Mouse (Mus musculus): ENCODE measurements at regions not wholly inside any gene's neighbourhood (a gene's known extent, or its start where the extent isn't known, plus 50 kb on each side); places are given as distances from the start of the nearest gene placed in this dataset.

DNA sequence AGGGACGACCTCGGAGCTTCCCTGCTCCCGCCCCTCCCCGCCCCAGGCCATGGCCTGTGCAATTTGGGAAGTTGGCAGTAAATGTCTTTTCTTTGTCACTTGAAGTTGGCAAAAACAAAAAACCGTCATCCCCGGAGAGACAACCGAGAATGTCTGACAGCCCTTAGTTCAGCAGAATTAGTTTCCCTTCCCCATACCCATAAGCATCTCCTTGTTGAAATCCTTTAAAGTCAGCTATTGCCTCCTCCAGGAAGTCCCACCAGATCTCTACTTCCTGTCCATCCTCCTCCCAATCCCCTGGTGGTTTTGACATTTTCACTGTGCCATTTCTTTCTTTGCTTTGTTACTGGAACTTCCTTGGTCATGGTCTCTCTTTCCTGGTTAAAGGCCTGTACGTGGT, 54.8 kb downstream of the Foxb1 start:
- no peak for DNase-seq (ENCODE audit: low spot score in 2 of 2)

DNA sequence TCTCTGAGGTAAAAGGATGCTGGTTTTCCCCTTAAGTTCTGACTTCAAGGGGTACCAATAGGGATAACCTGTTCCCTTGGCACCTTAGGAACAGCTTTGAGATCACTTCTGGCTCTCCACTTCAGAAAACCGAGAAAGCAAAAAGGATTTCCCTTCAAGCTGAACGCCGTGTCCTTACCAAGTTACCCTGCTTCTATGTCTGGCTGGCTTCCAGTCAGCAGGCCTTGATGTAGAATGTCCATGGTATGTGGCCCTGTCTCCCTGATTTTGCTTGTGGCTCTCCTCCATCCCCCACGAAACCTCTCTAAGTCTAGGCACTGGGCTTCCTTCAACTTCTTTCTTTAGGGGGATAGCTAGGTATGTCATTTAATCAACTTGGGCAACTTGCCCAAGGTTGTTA, 55.7 kb downstream of the Foxb1 start:
- DNase-seq (ENCODE audit: low spot score in 2 of 2) = no peak

DNA sequence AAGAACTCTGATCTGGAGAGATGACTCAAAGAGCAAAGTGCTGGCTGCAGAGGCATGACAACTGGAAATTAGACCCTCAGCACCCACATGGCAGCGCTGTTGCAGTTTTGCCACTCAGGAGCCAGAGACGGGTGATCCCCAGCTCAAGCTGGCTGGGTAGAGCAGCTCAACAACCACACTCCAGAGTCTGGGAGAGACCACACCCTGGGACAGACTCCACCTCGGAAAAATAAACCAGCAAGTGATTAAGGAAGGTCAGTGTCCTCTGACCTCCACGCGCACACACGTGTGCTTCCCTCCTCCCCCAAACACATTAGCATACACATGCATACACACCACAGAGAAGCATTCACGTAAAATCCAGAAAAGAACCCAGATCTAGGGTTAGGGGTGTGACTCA, 57.0 kb downstream of the Foxb1 start:
- DNase-seq (ENCODE audit: low spot score in 2 of 2) = no peak

DNA sequence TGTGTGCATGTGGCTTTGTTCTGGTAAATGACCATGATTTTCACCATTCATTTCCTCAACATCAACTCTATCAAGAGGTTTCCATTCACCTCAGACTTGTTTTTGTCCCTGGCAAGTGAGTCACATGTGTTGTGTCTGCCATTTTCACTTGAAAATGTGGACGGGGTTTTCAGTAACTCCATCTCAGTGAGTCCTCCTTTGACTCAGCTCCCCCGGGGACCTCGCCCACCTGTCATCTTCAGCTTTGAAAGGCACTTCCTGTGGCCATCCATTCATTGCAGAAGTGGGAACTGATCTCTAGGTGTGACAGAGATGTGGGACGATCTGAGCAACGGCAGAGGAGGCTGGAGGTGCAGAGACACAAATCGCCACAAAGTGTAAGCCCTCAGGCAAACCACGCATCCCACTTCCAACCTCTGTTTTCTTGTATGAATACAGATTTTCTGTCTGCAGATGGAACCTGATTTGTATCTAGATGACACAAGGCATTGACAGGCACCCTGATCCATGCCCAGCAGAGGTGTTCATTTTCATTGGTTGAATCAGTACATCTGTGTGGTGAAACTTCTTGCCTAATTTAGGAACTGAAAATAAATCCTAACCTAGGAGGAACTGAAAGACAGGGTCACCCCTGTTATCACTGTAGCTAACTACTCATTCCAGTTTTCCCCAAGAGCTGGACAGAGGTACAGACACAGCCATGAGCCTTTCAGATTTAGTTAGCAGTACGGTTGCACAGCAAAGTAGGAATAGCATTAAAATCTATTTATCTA, 58.4 kb downstream of the Foxb1 start:
- DNase-seq (ENCODE audit: low spot score in 2 of 2) = no peak

DNA sequence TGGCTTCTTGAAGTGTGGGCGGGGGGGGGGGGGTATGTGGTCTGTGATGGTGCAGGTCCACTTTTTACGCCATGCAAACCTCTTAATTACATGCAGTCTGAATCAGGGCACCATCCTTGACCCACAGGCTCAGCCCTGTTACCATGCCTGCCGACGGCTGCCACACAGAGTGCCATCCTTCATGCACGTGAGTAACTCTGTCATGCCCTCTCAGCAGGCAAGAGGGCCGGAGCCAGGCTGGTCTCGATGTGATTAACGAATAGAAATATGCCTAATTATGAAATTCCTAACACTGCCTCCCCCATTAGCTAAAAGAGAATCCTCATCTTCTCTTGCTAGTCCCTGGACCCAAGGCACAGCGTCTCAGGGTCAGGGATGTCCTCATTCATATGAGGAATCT, 60.0 kb downstream of the Foxb1 start:
- no peak for DNase-seq (ENCODE audit: low spot score in 2 of 2)

DNA sequence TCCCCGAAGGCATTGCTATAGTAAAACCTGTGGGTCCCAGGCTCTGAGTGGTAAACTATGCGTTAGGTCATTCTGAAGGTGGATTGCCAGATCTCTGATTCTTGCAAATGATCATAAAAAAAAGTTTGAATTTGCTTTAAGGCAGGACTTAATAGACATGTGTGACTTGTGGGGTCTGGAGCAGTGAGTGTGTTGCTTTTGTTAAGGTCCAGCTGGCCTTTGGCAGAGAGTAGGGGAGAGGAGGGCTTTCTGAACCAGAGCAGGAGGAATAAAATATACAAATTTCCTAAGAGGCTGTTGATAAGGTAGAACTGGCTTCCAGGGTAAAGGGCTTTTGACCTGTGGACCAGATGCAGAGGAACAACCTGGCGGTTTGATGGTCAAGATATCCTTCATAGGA, 69.0 kb downstream of the Foxb1 start:
- no peak for DNase-seq (ENCODE audit: low spot score in 2 of 2)

DNA sequence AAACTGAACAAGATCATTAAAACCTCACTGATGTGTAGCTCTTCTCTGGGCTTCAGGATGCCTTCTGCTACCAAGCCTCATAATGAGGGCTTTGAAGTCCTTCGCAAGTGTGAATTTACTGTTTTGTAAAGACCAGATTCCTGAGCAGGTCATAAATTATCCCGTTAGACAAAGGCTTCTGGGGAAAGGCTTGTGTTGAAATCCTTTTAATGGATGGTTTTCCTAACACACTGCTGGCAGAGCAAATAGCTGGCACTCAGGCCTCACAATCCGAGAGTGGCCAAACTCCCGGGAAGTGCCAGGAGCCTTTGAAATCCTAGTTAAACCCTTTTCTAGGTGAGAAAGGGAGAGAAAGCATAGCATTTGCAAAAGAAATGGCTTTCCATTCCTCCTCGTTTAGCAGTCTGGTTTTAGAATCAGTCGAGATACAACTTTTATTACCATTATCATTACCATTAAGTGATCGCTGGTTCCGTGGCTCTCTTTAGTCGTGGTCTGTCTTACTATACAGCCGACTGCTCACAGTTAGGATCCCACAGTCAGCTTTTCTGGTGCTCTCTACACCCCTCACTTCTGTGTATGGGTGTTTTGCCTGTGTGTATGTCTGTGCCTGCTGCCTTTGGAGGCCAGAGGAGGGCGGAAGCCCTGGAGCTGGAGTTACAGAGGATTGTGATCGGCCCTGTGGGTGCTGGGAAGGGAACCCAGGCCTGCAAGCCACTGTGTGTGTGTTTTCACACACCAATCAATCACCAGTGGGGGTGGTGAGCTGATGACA, 73.2 kb downstream of the Foxb1 start:
- no peak for DNase-seq (ENCODE audit: low spot score in 2 of 2)

DNA sequence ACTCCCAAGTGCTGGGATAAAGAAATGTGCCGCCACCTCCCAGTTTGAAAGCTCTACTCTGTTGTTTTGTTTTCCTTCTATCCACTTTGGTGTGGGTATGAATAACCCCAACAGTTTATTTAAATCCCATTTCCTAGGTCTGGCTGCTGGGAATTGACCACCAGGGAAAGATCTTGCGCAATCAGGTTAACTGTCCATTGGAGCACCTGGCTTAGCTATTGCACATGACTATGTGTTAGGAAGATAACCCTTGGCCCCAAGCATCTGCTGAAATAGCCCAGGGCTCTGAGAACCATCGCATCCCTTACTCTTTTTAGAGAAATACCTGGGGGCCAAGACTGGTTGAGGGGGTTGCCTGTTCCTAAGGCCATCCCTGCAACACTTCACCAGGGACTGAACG, 74.0 kb downstream of the Foxb1 start:
- DNase-seq (ENCODE audit: low spot score in 2 of 2) = no peak

DNA sequence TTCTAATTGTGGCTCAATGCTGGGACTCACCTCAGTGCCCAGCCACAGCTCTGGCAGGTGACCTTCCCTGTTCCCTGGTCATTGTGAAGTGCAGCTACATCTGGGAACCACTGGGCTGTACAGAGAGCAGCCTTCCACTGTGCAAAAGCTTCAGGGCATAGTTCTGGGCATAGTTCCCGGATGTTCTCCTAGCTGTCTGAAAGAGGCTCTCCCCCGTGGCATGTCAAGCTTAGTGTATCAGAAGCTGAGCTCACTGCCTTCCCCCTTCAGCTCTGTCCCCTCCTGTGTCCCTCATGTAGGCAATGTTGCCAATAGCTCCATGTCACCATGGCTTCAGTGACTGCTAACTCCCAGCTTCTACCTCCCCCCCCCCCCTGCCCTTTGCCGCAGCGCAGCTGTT, 75.1 kb downstream of the Foxb1 start:
- DNase-seq (ENCODE audit: low spot score in 2 of 2) = no peak

DNA sequence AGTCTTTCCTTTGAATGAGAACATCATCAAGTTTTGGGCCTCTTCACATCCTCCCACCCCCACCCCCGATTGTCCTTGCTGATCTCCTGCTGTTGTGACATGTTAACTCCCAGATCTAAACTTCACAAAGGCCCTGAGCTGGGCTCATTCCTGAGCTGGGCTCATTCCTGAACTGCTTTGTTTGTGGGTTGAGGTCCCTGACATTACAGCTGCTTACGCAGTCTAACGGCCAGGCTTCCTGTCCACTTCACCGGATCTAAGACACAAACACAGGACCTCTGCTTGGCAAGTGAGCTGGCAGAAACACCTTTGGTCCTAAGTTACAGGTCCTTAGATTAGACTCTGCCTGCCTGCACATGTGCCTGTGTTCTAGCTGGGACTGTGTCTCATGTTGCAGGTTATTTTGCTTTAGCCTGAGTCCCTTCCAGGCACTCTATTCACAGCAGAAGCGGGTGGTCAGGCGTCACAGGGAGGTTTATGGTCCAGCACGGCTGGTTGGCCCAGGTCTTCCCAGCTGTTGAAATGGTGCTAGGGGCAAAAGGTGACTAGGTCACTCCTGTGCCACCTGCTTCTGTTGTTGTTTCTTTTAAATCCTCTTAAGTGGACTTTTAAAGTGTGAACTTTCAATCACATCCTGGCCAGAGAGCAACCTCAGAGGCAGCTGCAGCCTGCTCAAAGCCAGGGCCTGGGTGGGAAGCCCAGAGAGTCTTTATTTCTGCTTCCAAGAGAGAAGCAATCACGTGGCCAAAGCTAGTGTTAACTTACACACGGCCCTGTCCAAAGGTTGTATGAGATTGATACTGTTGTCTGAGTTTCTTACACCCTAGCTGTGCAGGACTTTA, 79.1 kb downstream of the Foxb1 start:
- no peak for DNase-seq (ENCODE audit: low spot score in 2 of 2)

DNA sequence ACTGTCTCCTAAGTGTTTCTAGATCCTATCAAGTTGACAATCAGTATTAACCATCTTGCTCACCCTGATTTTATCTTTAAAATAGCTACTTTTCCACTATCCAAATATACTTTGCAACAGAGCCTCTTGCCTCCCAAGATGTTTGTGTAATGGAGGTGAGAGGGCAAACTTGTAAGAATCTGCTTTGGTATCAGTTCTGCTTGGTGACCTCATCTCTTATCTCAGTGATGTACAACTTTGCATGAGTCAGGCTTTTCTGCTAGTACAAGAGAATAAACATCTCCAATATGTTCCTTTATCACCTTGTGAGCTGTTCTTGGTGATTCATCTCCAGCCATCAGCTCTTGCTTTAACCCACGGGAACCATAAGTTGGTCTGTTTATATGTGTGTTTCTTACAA, 82.1 kb downstream of the Foxb1 start:
- DNase-seq (ENCODE audit: low spot score in 2 of 2) = no peak

DNA sequence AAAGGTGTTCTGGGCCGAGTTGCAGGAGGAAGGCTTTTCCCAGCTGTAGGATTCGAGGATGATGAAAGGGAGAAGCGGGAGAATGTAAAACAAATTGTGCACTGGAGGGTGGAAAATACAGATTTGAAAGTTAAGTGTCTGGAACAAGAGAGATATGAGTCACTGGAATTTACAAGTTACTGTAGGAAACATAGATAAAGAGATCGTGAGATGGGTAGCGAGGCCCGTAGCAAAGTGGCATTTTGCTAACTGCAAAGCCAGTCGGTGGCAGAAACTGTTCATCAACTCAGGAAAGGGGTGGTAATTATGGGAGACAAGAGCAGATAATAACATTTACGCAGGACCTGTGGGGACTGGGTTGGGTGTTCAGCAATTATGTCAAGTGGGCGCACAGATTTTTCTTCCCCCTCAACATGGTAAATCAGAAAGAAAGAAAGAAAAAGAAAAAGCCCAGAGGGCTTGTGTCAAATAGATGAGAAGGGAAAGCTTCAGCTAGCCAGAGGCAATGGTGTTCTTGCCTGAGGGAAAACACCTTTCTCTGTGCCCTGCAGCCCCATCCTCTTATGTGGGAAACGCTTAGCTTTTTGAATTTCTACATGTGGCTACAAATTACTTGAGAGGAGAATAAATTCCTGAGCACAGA, 87.2 kb downstream of the Foxb1 start:
- no peak for DNase-seq (ENCODE audit: low spot score in 2 of 2)

DNA sequence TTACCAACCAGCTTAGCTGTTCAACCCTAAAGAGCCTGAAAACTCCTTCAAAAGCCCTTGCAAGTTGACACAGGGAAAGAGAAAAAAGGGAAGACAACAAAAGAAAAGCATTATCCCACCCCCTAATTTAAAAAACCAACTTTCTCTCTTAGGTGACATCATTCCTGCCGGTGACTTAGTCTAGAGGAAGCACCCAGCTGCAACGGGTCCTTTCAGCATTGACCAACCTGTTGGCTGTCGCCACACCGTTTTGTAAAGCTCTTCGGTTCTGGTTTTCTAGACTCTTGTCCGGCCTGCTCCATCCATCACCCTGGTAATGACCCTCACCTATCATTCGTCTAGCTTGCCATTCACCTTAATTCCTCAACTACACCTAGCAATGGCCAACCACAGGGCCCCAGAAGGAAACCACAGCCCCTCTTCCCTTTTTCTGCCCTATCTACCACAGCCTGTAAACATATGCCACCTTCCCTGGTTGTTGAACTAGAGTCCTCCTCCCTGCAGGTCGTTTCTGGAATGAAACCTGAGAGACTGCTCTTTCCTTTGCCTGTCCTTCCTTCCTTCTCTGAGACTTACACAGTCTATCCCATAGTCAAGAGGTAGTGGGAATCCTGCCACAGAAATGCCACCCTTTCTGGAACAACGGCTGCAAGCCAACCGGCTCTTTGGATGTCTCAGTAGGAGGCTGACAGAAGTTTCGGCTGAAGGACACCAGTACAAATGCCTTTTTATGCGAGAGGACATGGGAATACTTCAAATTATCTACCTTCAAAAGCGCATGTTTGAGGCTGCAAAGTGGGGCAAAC, 87.9 kb downstream of the Foxb1 start:
- DNase-seq (ENCODE audit: low spot score in 2 of 2) = no peak

DNA sequence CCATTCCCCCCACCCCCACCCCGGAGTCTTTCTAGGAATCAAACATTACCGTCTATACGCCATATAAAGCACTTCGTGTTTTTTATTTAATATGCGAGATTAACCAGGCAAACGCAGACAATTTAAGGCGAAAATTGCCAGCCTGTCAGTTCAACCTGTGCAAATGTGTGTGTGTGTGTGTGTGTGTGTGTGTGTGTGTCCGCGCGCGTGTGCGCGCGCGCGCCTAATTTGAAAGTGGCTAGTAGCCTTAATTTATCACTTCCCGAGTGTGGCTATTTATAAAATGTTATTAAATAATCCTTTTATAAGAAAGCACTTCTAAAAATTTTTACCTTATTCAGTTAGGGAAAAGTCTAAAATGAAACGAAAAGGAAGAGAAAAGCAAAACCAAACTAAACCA, 89.5 kb downstream of the Foxb1 start:
- no peak for DNase-seq (ENCODE audit: low spot score in 2 of 2)

DNA sequence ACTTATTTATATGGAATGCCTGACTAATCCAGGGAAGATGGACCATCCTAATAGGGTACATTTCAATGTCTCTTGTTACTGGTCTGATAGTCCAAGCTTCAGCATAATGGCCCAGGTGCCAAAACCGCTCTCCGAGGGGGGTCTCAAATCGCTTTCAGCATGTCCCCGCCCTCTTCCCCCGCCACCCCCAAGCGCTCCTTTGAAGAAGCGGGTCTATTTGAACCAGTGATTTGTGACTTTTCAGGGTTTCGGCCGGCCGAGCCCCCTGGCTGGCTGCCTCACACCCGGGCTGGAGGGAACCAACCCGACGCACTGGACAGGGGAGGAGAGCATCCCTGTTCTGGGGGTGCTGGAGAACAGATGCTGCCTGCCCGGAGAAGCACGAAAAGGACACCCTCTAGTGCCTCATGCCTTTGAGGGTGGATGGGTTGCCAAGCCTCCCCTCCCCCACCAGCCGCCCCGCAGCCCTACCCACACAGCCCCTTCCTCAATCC, 90.1 kb downstream of the Foxb1 start:
- no peak for DNase-seq (ENCODE audit: low spot score in 2 of 2)

DNA sequence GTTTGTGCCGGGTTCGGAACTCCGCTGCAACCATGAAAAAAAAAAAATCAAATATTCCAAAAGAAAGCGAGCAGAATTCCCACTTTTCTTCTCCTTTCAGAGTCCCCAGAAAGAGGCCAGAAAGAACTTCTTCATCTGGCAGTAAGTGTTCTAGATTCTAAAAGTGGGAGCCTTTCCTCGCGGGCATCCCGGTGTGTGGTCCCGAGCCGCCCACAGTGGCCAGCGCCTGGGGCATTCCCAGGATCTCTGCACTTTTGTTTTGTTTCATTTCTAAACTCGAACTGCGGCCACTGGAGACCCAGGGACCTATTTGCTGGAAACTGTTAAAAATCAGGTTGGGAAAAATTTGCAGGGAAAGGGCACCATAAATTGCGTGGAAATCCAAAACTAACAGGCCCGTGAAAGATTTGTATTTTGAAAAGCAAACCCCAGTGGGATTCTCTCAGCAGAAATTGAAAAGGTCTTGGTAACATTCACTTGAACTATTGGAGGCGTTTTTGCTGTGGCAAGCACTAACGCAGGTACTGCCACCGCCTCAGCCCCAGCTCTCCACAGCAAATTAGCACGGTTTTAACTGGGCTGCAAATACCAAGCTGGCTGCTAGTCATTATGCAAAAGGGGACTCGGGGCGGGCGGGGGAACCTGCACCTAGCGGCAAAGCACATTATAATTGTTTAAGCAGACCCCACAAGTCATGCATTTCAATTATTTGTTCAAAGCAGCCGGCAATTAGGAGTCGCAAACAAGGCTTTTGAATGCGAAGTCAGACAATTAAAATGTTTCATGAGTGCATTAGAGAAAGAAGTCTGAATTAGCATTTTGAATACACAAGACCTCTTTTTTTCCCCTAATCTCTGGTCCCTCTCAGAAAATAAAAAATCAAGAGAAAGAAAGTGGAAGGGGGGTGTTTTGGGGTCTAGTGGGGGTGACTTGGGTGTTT, 90.9 kb downstream of the Foxb1 start:
- DNase-seq (ENCODE audit: low spot score in 2 of 2) = no peak

DNA sequence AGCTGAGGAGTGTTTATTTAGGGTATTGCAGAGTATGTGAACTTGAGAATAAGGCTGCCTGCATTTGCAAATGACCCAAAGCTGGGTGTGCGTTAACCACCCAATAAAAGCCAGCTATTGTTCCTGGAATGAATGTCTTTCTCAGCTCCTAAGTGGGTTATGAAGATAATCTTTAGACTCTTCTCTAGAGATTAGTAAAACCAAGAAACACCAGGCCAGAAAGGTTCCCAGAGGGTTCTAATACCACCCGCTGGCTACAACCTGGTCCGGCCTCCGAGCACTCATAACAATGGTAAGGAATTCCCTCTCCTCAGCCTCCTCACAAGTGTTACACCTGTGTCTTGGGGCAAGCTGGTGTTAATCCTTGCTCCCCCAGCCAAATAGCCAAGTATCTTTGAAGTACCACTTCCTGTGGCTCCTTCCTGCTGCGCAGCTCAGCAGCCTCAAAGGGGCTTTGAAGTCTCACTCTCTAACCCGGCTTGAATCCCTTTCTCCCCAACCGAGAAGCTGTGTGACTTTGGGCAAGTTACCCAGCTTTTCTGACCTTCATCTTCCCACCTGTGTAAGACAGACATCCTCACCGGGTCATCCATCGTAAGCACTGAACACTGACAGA, 92.2 kb downstream of the Foxb1 start:
- no peak for DNase-seq (ENCODE audit: low spot score in 2 of 2)

DNA sequence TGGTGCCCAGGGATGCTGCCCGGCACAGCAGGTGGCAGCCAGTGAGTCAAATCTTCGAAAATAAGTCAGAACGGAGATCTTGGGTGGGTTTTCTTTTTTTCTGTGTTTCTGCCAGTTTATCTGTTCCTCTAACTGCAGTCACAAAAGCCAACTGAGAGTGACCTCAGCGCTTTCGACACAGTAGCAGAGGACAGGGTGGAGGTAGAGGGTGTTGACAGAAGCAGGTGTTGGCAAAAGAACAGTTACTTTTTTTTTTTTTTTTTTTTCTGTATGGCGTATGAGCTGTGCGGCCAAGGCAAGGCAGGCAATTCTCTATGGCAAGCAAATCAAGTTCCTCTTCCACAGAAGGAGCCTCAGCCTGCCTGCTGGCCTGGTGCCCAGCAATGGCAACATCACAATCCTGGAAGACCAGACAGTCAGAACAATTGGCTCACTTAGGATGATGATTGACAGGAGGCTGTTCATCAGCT, 93.6 kb downstream of the Foxb1 start:
- DNase-seq (ENCODE audit: low spot score in 2 of 2) = no peak

DNA sequence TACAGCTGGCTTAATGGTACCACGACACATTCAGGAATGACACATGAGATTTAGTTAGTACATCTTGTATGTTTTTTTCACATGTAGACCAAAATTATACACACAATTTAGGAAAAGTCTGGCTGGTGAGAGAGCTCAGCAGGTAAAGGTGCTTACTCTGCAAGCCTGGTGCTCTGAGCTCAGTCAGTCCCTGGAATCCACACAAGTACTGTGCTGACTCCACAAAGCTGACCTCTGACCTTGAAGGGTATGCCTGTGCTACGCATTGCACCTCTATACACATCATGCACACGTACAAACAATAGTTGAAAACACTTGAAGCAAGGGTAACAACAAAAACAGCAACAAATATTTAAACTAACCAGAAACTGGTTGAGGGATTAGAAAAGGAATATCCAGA, 96.5 kb downstream of the Foxb1 start:
- no peak for DNase-seq (ENCODE audit: low spot score in 2 of 2)
